Mouse (Mus musculus): ENCODE measurements around the gene Sphk2. TPM values are rescaled to one million over a fixed set of nuclear protein-coding genes. Genes with fewer than 3 reads are reported as not detected.
"Not testable (repeated sequence)": the region's sequence is repeated elsewhere in the genome, so short reads cannot be mapped to it uniquely, and the experiment has no call there.

The Sphk2 gene
- polyA plus RNA-seq, 1 experiment from 2014 or later, result 38.9 TPM

- H3K9me3 ChIP-seq (replicated peaks; ENCODE audit: control insufficient read depth, low read length), result no peaks in the 10 kb centered on the region
- H3K9ac ChIP-seq (ENCODE audit: low read length), result peak overlapping the region; percentile 62
- ATAC-seq (ENCODE audit: insufficient read depth, low FRiP score), result no peak
- peak overlapping the region; percentile 81 for H3K27ac ChIP-seq (ENCODE audit: low read length)
- WGBS, result 40% methylated on average over 13 of the region's 13 CpGs
- peaks cover 21% of the 10 kb centered on the region for H3K4me1 ChIP-seq (ENCODE audit: control insufficient read depth, insufficient read depth, low read length)
- H3K27me3 ChIP-seq (ENCODE audit: control insufficient read depth, insufficient read depth, low read length), result no peaks in the 10 kb centered on the region
- peak overlapping the region; percentile 37 for H3K4me2 ChIP-seq (ENCODE audit: low read depth, low read length)
- H3K36me3 ChIP-seq (ENCODE audit: control insufficient read depth, insufficient read depth, low read length), result no peaks in the 10 kb centered on the region
- H3K4me3 ChIP-seq (replicated peaks; ENCODE audit: low read length), result peak overlapping the region; percentile 34
Observed at GRCm38 (mm10) chr7:45665303-45666138, 52.3 kb downstream of the Sphk2 start.

GRCm38 (mm10) chr7:45661702-45662101, 56.1 kb downstream of the Sphk2 start:
- ATAC-seq (ENCODE audit: insufficient read depth, low FRiP score); H3K4me2 ChIP-seq (ENCODE audit: low read depth, low read length); H3K36me3 ChIP-seq (ENCODE audit: control insufficient read depth, insufficient read depth, low read length); H3K9me3 ChIP-seq (replicated peaks; ENCODE audit: control insufficient read depth, low read length); H3K9ac ChIP-seq (ENCODE audit: low read length); H3K27me3 ChIP-seq (ENCODE audit: control insufficient read depth, insufficient read depth, low read length); H3K4me3 ChIP-seq (replicated peaks; ENCODE audit: low read length); H3K27ac ChIP-seq (ENCODE audit: low read length): not testable (repeated sequence)
- peaks cover 21% of the 10 kb centered on the region for H3K4me1 ChIP-seq (ENCODE audit: control insufficient read depth, insufficient read depth, low read length)
- 90% methylated on average over 6 of the region's 6 CpGs for WGBS

DNA sequence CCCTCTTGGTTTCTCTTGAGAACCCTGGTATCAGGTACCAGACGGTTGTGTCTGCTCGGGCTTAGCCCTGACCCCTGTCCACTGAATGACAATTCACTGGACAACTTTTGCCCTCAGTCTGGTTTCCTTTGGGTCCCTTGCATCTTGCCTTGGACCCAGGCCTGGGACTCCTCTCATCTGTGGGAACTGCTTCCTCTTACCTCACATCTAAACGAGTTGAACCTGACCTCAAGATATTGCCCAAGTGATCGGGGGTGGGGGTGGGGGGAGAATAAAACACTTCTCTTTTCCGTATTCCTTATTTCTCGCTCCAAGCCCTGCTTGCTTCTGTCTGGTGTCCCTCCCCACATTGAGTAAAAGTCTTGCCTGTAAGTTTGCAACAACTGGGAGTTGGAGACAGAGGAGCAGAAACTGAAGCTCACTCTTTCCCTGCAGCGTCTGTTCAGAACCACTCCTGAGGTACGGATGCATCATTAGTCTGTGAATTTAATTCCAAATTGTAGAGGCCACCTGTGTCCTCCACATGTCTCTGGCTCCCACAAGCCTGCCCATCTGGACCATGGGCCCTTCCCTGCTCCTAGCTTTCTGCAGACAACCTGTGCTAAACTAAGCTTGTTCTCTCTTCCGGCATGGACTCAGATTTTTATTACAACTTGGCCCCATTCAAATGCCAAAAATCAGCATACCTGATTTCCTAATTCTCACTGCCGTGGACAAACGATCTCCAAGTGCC, 56.9 kb downstream of the Sphk2 start:
- H3K9ac ChIP-seq (ENCODE audit: low read length), result no peak overlapping the region
- H3K27me3 ChIP-seq (ENCODE audit: control insufficient read depth, insufficient read depth, low read length), result no peaks in the 10 kb centered on the region
- ATAC-seq (ENCODE audit: insufficient read depth, low FRiP score), result no peak
- H3K4me3 ChIP-seq (replicated peaks; ENCODE audit: low read length), result no peak overlapping the region
- H3K9me3 ChIP-seq (replicated peaks; ENCODE audit: control insufficient read depth, low read length), result no peaks in the 10 kb centered on the region; the same call in 1 of the 2 replicates
- no peaks in the 10 kb centered on the region for H3K36me3 ChIP-seq (ENCODE audit: control insufficient read depth, insufficient read depth, low read length)
- WGBS, result 79% methylated on average over 11 of the region's 11 CpGs
- no peak overlapping the region for H3K4me2 ChIP-seq (ENCODE audit: low read depth, low read length)
- peak overlapping the region; percentile 46; the same call in 1 of the 2 replicates for H3K27ac ChIP-seq (ENCODE audit: low read length)
- H3K4me1 ChIP-seq (ENCODE audit: control insufficient read depth, insufficient read depth, low read length), result peaks cover 20% of the 10 kb centered on the region

Other genes starting within 250 kb of the Sphk2 start
- 1.4 and 1.5 TPM in 2 replicates for gene Tulp2, start 236.1 kb downstream of the Sphk2 start, polyA plus RNA-seq (2015; fragmentation: Nextera tagmentation; extraction: Ambion mirVana)
- gene Gm45808, start 231.2 kb downstream of the Sphk2 start, polyA plus RNA-seq (2015; fragmentation: Nextera tagmentation; extraction: Ambion mirVana), result not detected in 2 replicates
- 2.0 and 2.2 TPM in 2 replicates for gene Dhdh, start 229.2 kb downstream of the Sphk2 start, polyA plus RNA-seq (2015; fragmentation: Nextera tagmentation; extraction: Ambion mirVana)
- 229 and 262 TPM in 2 replicates for gene Nucb1, start 207.6 kb downstream of the Sphk2 start, polyA plus RNA-seq (2015; fragmentation: Nextera tagmentation; extraction: Ambion mirVana)
- 25.5 and 31.2 TPM in 2 replicates for gene Ppp1r15a, start 191.7 kb downstream of the Sphk2 start, polyA plus RNA-seq (2015; fragmentation: Nextera tagmentation; extraction: Ambion mirVana)
- 2.7 and 3.9 TPM in 2 replicates for gene Plekha4, start 191.7 kb downstream of the Sphk2 start, polyA plus RNA-seq (2015; fragmentation: Nextera tagmentation; extraction: Ambion mirVana)
- 2.9 and 4.8 TPM in 2 replicates for gene Hsd17b14, start 163.1 kb downstream of the Sphk2 start, polyA plus RNA-seq (2015; fragmentation: Nextera tagmentation; extraction: Ambion mirVana)
- 95.7 and 109 TPM in 2 replicates for gene Bcat2, start 147.8 kb downstream of the Sphk2 start, polyA plus RNA-seq (2015; fragmentation: Nextera tagmentation; extraction: Ambion mirVana)
- gene Fgf21, start 102.5 kb downstream of the Sphk2 start, polyA plus RNA-seq (2015; fragmentation: Nextera tagmentation; extraction: Ambion mirVana), result 0.28 and 0.32 TPM in 2 replicates
- 1.2 and 1.5 TPM in 2 replicates for gene Fut1, start 100.7 kb downstream of the Sphk2 start, polyA plus RNA-seq (2015; fragmentation: Nextera tagmentation; extraction: Ambion mirVana)
- 0.15 TPM in 1 of 2 replicates, not detected in the other for gene Izumo1, start 96.2 kb downstream of the Sphk2 start, polyA plus RNA-seq (2015; fragmentation: Nextera tagmentation; extraction: Ambion mirVana)
- gene Rasip1, start 90.5 kb downstream of the Sphk2 start, polyA plus RNA-seq (2015; fragmentation: Nextera tagmentation; extraction: Ambion mirVana), result 3.3 and 4.4 TPM in 2 replicates
- gene Mamstr, start 78.0 kb downstream of the Sphk2 start, polyA plus RNA-seq (2015; fragmentation: Nextera tagmentation; extraction: Ambion mirVana), result 10.9 and 14.2 TPM in 2 replicates
- 13.8 and 18.8 TPM in 2 replicates for gene Fut2, start 51.6 kb downstream of the Sphk2 start, polyA plus RNA-seq (2015; fragmentation: Nextera tagmentation; extraction: Ambion mirVana)
- gene Ntn5, start 34.0 kb downstream of the Sphk2 start, polyA plus RNA-seq (2015; fragmentation: Nextera tagmentation; extraction: Ambion mirVana), result 0.55 and 1.2 TPM in 2 replicates
- gene Sec1, start 23.6 kb downstream of the Sphk2 start, polyA plus RNA-seq (2015; fragmentation: Nextera tagmentation; extraction: Ambion mirVana), result 2.9 and 3.4 TPM in 2 replicates
- 8.4 and 9.8 TPM in 2 replicates for gene Car11, start 18.2 kb downstream of the Sphk2 start, polyA plus RNA-seq (2015; fragmentation: Nextera tagmentation; extraction: Ambion mirVana)
- gene Dbp, start 12.9 kb downstream of the Sphk2 start, polyA plus RNA-seq (2015; fragmentation: Nextera tagmentation; extraction: Ambion mirVana), result 2.7 and 2.9 TPM in 2 replicates
- 915 and 1,024 TPM in 2 replicates for gene Rpl18, start 2.5 kb downstream of the Sphk2 start, polyA plus RNA-seq (2015; fragmentation: Nextera tagmentation; extraction: Ambion mirVana)
- 16.0 and 24.7 TPM in 2 replicates for gene Fam83e, start 3.2 kb upstream of the Sphk2 start, polyA plus RNA-seq (2015; fragmentation: Nextera tagmentation; extraction: Ambion mirVana)
- gene Spaca4, start 7.8 kb upstream of the Sphk2 start, polyA plus RNA-seq (2015; fragmentation: Nextera tagmentation; extraction: Ambion mirVana), result 0.79 and 2.2 TPM in 2 replicates
- 0.53 and 0.99 TPM in 2 replicates for gene Lmtk3, start 65.7 kb upstream of the Sphk2 start, polyA plus RNA-seq (2015; fragmentation: Nextera tagmentation; extraction: Ambion mirVana)
- gene Sult2b1, start 66.7 kb upstream of the Sphk2 start, polyA plus RNA-seq (2015; fragmentation: Nextera tagmentation; extraction: Ambion mirVana), result 32.7 and 46.5 TPM in 2 replicates
- gene Cyth2, start 96.6 kb upstream of the Sphk2 start, polyA plus RNA-seq (2015; fragmentation: Nextera tagmentation; extraction: Ambion mirVana), result 75.6 and 82.6 TPM in 2 replicates
- 0.91 and 0.98 TPM in 2 replicates for gene Kcnj14, start 106.8 kb upstream of the Sphk2 start, polyA plus RNA-seq (2015; fragmentation: Nextera tagmentation; extraction: Ambion mirVana)
- gene Grwd1, start 112.9 kb upstream of the Sphk2 start, polyA plus RNA-seq (2015; fragmentation: Nextera tagmentation; extraction: Ambion mirVana), result 50.3 and 53.7 TPM in 2 replicates
- 76.7 and 87.0 TPM in 2 replicates for gene Kdelr1, start 154.8 kb upstream of the Sphk2 start, polyA plus RNA-seq (2015; fragmentation: Nextera tagmentation; extraction: Ambion mirVana)
- gene Grin2d, start 160.4 kb upstream of the Sphk2 start, polyA plus RNA-seq (2015; fragmentation: Nextera tagmentation; extraction: Ambion mirVana), result 0.23 and 0.40 TPM in 2 replicates
- 0.49 and 1.2 TPM in 2 replicates for gene Syngr4, start 178.7 kb upstream of the Sphk2 start, polyA plus RNA-seq (2015; fragmentation: Nextera tagmentation; extraction: Ambion mirVana)
- gene Tmem143, start 178.9 kb upstream of the Sphk2 start, polyA plus RNA-seq (2015; fragmentation: Nextera tagmentation; extraction: Ambion mirVana), result 4.2 and 6.0 TPM in 2 replicates
- gene Emp3, start 203.4 kb upstream of the Sphk2 start, polyA plus RNA-seq (2015; fragmentation: Nextera tagmentation; extraction: Ambion mirVana), result 197 and 224 TPM in 2 replicates
- gene Ccdc114, start 206.1 kb upstream of the Sphk2 start, polyA plus RNA-seq (2015; fragmentation: Nextera tagmentation; extraction: Ambion mirVana), result 4.1 and 5.1 TPM in 2 replicates